Mouse (Mus musculus) liver, embryonic 14.5 days (tissue): ENCODE results near the gene Slc26a5. TPM values are rescaled to one million over a fixed set of nuclear protein-coding genes. Genes with fewer than 3 reads are reported as not detected.

Experiments used
- ATAC-seq: fragments of 200-750 bp; cut with Nextera tagmentation; 2 replicates; pipeline ENCODE4 v1.8.0; 2017; ENCODE audit warnings: moderate number of reproducible peaks, mild to moderate bottlenecking, moderate library complexity; ENCODE audit not compliant: insufficient read depth
- DNase-seq, 3 experiments: peaks; one replicate each; pipeline ENCODE4 v3.0.0-alpha.2; 2012 to 2013; ENCODE audit warnings: low read depth in 3 of 3, low spot score in 3 of 3
- H3K27ac ChIP-seq: fragments of 300-500 bp; sonication (generic); 2 replicates; pipeline ENCODE4 v1.5.1; 2014; ENCODE audit warnings: moderate library complexity, mild to moderate bottlenecking, control low read depth, inconsistent platforms
- H3K27me3 ChIP-seq: fragments of 300-500 bp; sonication (generic); 2 replicates; pipeline ENCODE4 v1.6.1; 2014; ENCODE audit warnings: mild to moderate bottlenecking, low read length, moderate library complexity; ENCODE audit not compliant: control insufficient read depth, insufficient read depth
- H3K36me3 ChIP-seq: fragments of 300-500 bp; sonication (generic); replicated peaks from 2 replicates; pipeline ENCODE4 v1.6.1; 2014; ENCODE audit warnings: low read depth; ENCODE audit not compliant: control insufficient read depth, insufficient read depth
- H3K4me1 ChIP-seq, 2 experiments: fragments of 200-500 bp in 1 of 2; fragments of 300-500 bp in 1 of 2; sonication (generic) in 1 of 2; replicated peaks; 2 replicates each; pipeline ENCODE4 v1.6.1; 2012 to 2014; ENCODE audit warnings: antibody characterized with exemption in 1 of 2, inconsistent platforms in 1 of 2, low read length in 1 of 2; ENCODE audit not compliant: control insufficient read depth in 2 of 2, insufficient read depth in 2 of 2
- H3K4me2 ChIP-seq: fragments of 300-500 bp; sonication (generic); 2 replicates; pipeline ENCODE4 v1.6.1; 2014; ENCODE audit warnings: low read depth, mild to moderate bottlenecking, control low read depth, moderate library complexity
- H3K4me3 ChIP-seq, 2 experiments: fragments of 200-500 bp in 1 of 2; fragments of 300-500 bp in 1 of 2; sonication (generic) in 1 of 2; 2 replicates each; pipeline ENCODE4 v1.5.1; 2012 to 2014; ENCODE audit warnings: low read depth in 2 of 2, low read length in 2 of 2, mild to moderate bottlenecking in 2 of 2, control low read depth in 1 of 2, inconsistent platforms in 1 of 2, moderate library complexity in 1 of 2; ENCODE audit not compliant: insufficient read depth in 1 of 2
- H3K9ac ChIP-seq: fragments of 300-500 bp; sonication (generic); replicated peaks from 2 replicates; pipeline ENCODE4 v1.6.1; 2014; ENCODE audit warnings: mild to moderate bottlenecking, control low read depth, moderate library complexity
- H3K9me3 ChIP-seq: fragments of 300-500 bp; sonication (generic); 2 replicates; pipeline ENCODE4 v1.6.1; 2016; ENCODE audit warnings: low read length, mixed read lengths; ENCODE audit not compliant: control insufficient read depth
- CTCF ChIP-seq: IDR thresholded peaks from 2 replicates; pipeline ENCODE4 v1.5.1; 2016; ENCODE audit warnings: antibody characterized with exemption, low read depth, control low read depth
- EP300 ChIP-seq: IDR thresholded peaks from 2 replicates; pipeline ENCODE4 v1.6.1; 2016; ENCODE audit warnings: antibody characterized with exemption, low read depth
- WGBS: fragments of 180-500 bp; shearing (Covaris S2); extraction: QIAGEN DNeasy Blood & Tissue Kit; methylation state at CpG from one replicate; pipeline ENCODE4 v1.1.7; 2014; ENCODE audit not compliant: insufficient replicate concordance; 5-methylcytosine and 5-hydroxymethylcytosine counted together
- polyA plus RNA-seq, 2 experiments: library from polyadenylated mRNA; depleted of rRNA in 1 of 2; stranded (reverse) in 1 of 2; unstranded in 1 of 2; fragments of >200 nt; fragmentation: Nextera tagmentation in 1 of 2; extraction: Ambion mirVana in 1 of 2; gene quantifications; 2 replicates each; pipeline versions ENCODE4 v1.2.1 to v1.2.3; 2012 to 2014

Slc26a5 gene
- polyA plus RNA-seq, 2 experiments = not detected

GRCm38 (mm10) chr5:21901411-21901810, 36.0 kb upstream of the Slc26a5 start:
- 62% methylated on average over 12 of the region's 12 CpGs for WGBS
- no peak for DNase-seq
- ATAC-seq = no peak
- Histone ChIP-seq H3K36me3 (no peaks in the 10 kb centered on the region), H3K27ac (no peak overlapping the region), H3K9ac (no peak overlapping the region), H3K4me1 (no peaks in the 10 kb centered on the region), H3K27me3 (no peaks in the 10 kb centered on the region), H3K4me3 (no peak overlapping the region), H3K9me3 (no peaks in the 10 kb centered on the region), H3K4me2 (no peak overlapping the region)
- TF ChIP-seq EP300 = no peak
- TF ChIP-seq CTCF = no peak

DNA sequence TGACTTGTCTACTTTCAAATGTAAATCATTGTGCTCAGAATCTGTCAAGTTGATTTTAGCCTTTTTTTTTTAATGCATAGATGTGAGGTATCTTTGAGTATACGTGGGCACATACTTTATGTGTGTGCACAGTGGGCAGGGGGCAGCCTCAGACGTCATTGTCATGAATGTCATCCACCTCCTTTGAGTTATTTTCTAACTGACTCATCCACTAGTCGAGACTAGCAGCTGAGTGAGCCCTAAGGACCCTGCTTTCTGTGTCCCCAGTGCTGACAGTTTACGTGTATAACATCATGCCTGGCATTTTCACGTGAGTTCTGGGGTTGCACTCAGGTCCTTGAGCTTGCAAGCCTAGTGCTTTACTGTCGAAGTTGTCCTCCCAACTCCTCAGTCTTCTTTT, 35.5 kb upstream of the Slc26a5 start:
- TF ChIP-seq CTCF (no peak), EP300 (no peak)
- Histone ChIP-seq H3K27ac (no peak overlapping the region), H3K4me1 (no peaks in the 10 kb centered on the region), H3K4me3 (no peak overlapping the region), H3K4me2 (no peak overlapping the region), H3K9me3 (no peaks in the 10 kb centered on the region), H3K9ac (no peak overlapping the region), H3K36me3 (no peaks in the 10 kb centered on the region), H3K27me3 (no peaks in the 10 kb centered on the region)
- WGBS = 44% methylated on average over 6 of the region's 6 CpGs
- no peak for ATAC-seq
- no peak for DNase-seq

DNA sequence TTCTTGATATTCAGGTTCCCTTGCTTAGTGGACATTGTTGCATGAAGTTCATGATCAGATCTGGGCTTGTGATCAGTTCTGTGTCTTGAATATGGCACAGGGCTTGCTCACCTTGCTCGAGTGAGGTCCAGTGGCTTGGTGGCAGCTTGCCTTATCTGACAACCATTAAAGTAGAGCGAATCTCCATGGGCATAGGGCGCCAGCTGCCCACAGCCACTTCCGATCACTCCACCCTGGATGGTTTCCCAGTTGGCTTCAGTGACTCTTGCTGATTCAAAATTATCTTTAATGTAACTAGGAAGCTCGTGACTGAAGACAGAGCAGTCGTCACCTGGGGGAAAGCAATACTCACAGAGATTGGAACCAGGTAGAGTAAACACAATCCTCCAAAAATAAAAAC, 33.5 kb upstream of the Slc26a5 start:
- Histone ChIP-seq H3K27me3 (no peaks in the 10 kb centered on the region), H3K4me2 (no peak overlapping the region), H3K9me3 (no peaks in the 10 kb centered on the region), H3K4me1 (no peaks in the 10 kb centered on the region), H3K9ac (no peak overlapping the region), H3K36me3 (no peaks in the 10 kb centered on the region), H3K4me3 (no peak overlapping the region), H3K27ac (no peak overlapping the region)
- no peak for DNase-seq
- TF ChIP-seq CTCF = no peak
- TF ChIP-seq EP300 = no peak
- no peak for ATAC-seq
- 57% methylated on average over 6 of the region's 6 CpGs for WGBS

DNA sequence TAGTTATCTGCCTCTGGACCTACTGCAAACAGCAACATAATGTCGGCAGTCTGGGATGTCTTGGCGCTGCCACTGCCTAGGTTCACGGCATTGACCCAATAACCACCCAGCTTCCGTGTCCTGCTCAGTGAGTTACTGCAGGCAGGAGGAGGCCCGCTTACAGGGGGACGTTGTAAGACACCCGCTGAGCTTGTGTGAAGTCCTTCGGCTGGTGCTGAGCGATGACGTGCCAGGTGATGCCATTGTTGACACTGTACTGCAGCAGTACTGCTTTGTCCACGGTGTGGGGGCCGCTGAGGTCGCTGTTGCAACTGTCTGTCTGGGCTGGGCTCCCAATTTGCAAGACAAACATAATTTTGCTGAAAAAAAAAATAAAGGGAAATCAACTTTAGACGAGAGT, 31.2 kb upstream of the Slc26a5 start:
- Histone ChIP-seq H3K9me3 (no peaks in the 10 kb centered on the region), H3K27ac (no peak overlapping the region), H3K4me3 (no peak overlapping the region), H3K36me3 (no peaks in the 10 kb centered on the region), H3K4me1 (no peaks in the 10 kb centered on the region), H3K4me2 (no peak overlapping the region), H3K27me3 (no peaks in the 10 kb centered on the region), H3K9ac (no peak overlapping the region)
- 68% methylated on average over 14 of the region's 14 CpGs for WGBS
- no peak for DNase-seq
- ATAC-seq = no peak
- TF ChIP-seq CTCF (no peak), EP300 (no peak)

DNA sequence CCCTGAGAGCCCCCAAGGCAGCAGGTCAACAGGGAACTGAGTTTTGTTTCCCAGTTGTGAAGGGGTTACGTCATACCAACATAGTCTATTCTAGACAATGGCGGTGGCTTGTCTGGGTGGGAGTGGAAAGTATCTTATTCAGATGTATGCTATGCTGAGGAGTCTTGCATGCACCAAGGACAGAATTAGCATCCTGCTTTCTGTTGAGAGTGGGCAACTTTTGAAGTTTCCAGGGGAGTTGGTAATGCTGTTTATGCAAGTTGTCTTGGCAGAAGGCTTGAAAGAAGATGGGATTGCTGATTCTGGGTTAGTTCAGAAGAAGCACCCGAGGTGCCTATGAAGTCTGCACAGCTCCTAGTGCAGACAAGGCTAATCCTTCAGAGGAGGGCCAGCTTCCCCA, 28.8 kb upstream of the Slc26a5 start:
- no peak for TF ChIP-seq EP300
- no peak for TF ChIP-seq CTCF
- Histone ChIP-seq H3K4me3 (no peak overlapping the region), H3K4me1 (no peaks in the 10 kb centered on the region), H3K27me3 (no peaks in the 10 kb centered on the region), H3K9ac (no peak overlapping the region), H3K36me3 (no peaks in the 10 kb centered on the region), H3K4me2 (no peak overlapping the region), H3K27ac (no peak overlapping the region), H3K9me3 (no peaks in the 10 kb centered on the region)
- no peak for DNase-seq
- 67% methylated on average over 3 of the region's 3 CpGs for WGBS
- ATAC-seq = no peak

DNA sequence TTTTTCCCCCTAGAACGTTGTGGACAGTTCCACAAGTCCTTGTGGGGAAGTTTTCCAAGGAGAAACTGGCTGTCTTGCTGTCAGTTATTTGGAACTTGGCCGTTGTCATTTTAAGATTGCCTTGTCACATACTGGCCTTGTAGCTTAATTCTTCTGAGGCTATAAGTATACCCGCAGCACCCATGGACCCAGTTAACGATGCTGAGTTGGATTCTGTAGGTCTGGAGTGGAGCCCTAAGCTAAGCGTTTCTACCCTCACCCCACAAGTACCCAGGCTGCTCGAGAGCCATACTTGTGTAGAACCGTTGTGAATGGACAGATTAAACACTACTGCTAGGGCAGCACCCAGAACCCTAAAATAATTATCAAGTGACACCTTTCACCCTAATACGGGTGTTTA, 1.3 kb upstream of the Slc26a5 start:
- 47% methylated on average over 8 of the region's 8 CpGs for WGBS
- Histone ChIP-seq H3K4me1 (no peaks in the 10 kb centered on the region), H3K27ac (no peak overlapping the region), H3K27me3 (no peaks in the 10 kb centered on the region), H3K4me3 (no peak overlapping the region), H3K36me3 (no peaks in the 10 kb centered on the region), H3K9ac (no peak overlapping the region), H3K4me2 (no peak overlapping the region), H3K9me3 (no peaks in the 10 kb centered on the region)
- TF ChIP-seq CTCF = no peak
- ATAC-seq (no peak), DNase-seq (no peak)
